Mouse (Mus musculus): ENCODE measurements at regions not wholly inside any gene's neighbourhood (a gene's known extent, or its start where the extent isn't known, plus 50 kb on each side); places are given as distances from the start of the nearest gene placed in this dataset.
A peak's percentile ranks its signal among the peaks of the same experiment; 100 is the strongest.

GRCm38 (mm10) chr1:35978116-35978515 is 90.1 kb upstream of the Hs6st1 start:
- Histone ChIP-seq H3K9ac (no peak overlapping the region), H3K4me1 (replicated peaks) (peaks cover 17% of the 10 kb centered on the region), H3K36me3 (no peaks in the 10 kb centered on the region), H3K4me2 (no peak overlapping the region), H3K27me3 (no peaks in the 10 kb centered on the region), H3K4me3 (no peak overlapping the region), H3K27ac (no peak overlapping the region), H3K9me3 (replicated peaks) (no peaks in the 10 kb centered on the region)
- no peak for ATAC-seq (replicated peaks; ENCODE audit: insufficient number of reproducible peaks, insufficient read depth, low FRiP score, low read depth)
- 85% methylated on average over 1 of the region's 1 CpGs for WGBS

DNA sequence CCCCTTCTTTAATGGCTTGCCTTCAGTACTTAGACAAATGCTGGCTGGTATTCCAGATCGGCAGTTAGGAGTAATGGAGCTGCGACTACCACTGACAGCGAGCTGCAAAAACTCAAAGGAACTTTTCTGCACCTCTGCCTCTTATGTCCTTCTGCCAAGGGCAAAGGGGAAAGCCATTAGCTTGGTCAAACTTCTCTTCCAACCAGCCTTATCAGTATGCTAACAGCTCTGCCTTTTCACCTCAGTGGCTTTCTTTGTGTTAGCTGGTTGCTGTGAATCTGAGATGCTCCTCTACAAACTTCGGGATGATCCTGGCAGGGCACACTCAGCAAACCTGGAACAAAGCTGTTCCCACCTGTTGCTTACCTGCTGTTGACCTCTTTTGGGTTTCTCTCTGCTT is 89.4 kb upstream of the Hs6st1 start:
- Histone ChIP-seq H3K4me1 (replicated peaks) (peaks cover 17% of the 10 kb centered on the region), H3K4me2 (no peak overlapping the region), H3K4me3 (no peak overlapping the region), H3K9ac (no peak overlapping the region), H3K36me3 (no peaks in the 10 kb centered on the region), H3K27me3 (no peaks in the 10 kb centered on the region), H3K9me3 (replicated peaks) (no peaks in the 10 kb centered on the region), H3K27ac (peak overlapping the region; percentile 28)
- 32% methylated on average over 4 of the region's 4 CpGs for WGBS
- no peak; the same call in 1 of the 2 replicates for ATAC-seq (replicated peaks; ENCODE audit: insufficient number of reproducible peaks, insufficient read depth, low FRiP score, low read depth)

GRCm38 (mm10) chr1:35981226-35981625 is 87.0 kb upstream of the Hs6st1 start:
- H3K9ac ChIP-seq = no peak overlapping the region
- H3K36me3 ChIP-seq = no peaks in the 10 kb centered on the region
- peaks cover 6% of the 10 kb centered on the region; the same call in 1 of the 2 replicates for H3K4me1 ChIP-seq (replicated peaks)
- no peaks in the 10 kb centered on the region for H3K27me3 ChIP-seq
- no peak overlapping the region for H3K4me2 ChIP-seq
- no peak overlapping the region for H3K27ac ChIP-seq
- no peak for ATAC-seq (replicated peaks; ENCODE audit: insufficient number of reproducible peaks, insufficient read depth, low FRiP score, low read depth)
- no peaks in the 10 kb centered on the region for H3K9me3 ChIP-seq (replicated peaks)
- WGBS = 89% methylated on average over 4 of the region's 4 CpGs
- H3K4me3 ChIP-seq = no peak overlapping the region

- 77% methylated on average over 3 of the region's 3 CpGs for WGBS
- H3K9me3 ChIP-seq (replicated peaks) = no peaks in the 10 kb centered on the region
- no peak for ATAC-seq (replicated peaks; ENCODE audit: insufficient number of reproducible peaks, insufficient read depth, low FRiP score, low read depth)
- H3K27ac ChIP-seq = no peak overlapping the region
- no peak overlapping the region for H3K4me3 ChIP-seq
- peaks cover 5% of the 10 kb centered on the region; the same call in 1 of the 2 replicates for H3K4me1 ChIP-seq (replicated peaks)
- no peaks in the 10 kb centered on the region for H3K27me3 ChIP-seq
- no peaks in the 10 kb centered on the region for H3K36me3 ChIP-seq
- H3K9ac ChIP-seq = no peak overlapping the region
- H3K4me2 ChIP-seq = no peak overlapping the region
Observed at GRCm38 (mm10) chr1:35983361-35983760, 84.8 kb upstream of the Hs6st1 start.

GRCm38 (mm10) chr1:35985318-35985717 is 82.9 kb upstream of the Hs6st1 start:
- H3K4me1 ChIP-seq (replicated peaks) = no peaks in the 10 kb centered on the region
- H3K4me2 ChIP-seq = no peak overlapping the region
- H3K27me3 ChIP-seq = no peaks in the 10 kb centered on the region
- H3K4me3 ChIP-seq = no peak overlapping the region
- no peak overlapping the region for H3K9ac ChIP-seq
- H3K36me3 ChIP-seq = no peaks in the 10 kb centered on the region
- WGBS = 85% methylated on average over 6 of the region's 6 CpGs
- H3K9me3 ChIP-seq (replicated peaks) = no peaks in the 10 kb centered on the region; the same call in 1 of the 2 replicates
- no peak for ATAC-seq (replicated peaks; ENCODE audit: insufficient number of reproducible peaks, insufficient read depth, low FRiP score, low read depth)
- no peak overlapping the region for H3K27ac ChIP-seq

DNA sequence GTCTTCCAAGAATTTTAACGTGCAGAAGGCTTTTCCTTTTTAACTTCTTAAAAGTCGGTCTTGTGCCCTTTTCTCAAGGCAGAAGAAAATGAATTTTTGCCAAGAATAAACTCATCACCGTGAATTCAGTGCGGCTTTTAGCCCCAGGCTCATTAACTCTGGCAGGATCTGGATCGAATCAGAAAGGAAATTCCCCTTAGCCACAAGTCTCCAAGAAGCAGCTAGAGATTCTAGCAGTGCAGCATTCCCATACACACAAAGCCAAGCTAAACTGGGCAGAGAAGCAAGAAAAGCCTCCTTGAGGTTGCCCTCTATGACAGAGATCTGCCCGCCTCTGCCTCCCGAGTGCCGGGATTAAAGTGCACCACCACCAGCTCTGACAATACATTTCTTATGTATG is 81.5 kb upstream of the Hs6st1 start:
- Histone ChIP-seq H3K4me1 (replicated peaks) (no peaks in the 10 kb centered on the region), H3K4me3 (no peak overlapping the region), H3K27ac (no peak overlapping the region), H3K4me2 (no peak overlapping the region), H3K27me3 (no peaks in the 10 kb centered on the region), H3K36me3 (no peaks in the 10 kb centered on the region), H3K9me3 (replicated peaks) (no peaks in the 10 kb centered on the region; the same call in 1 of the 2 replicates), H3K9ac (no peak overlapping the region)
- no peak for ATAC-seq (replicated peaks; ENCODE audit: insufficient number of reproducible peaks, insufficient read depth, low FRiP score, low read depth)
- 83% methylated on average over 8 of the region's 8 CpGs for WGBS

DNA sequence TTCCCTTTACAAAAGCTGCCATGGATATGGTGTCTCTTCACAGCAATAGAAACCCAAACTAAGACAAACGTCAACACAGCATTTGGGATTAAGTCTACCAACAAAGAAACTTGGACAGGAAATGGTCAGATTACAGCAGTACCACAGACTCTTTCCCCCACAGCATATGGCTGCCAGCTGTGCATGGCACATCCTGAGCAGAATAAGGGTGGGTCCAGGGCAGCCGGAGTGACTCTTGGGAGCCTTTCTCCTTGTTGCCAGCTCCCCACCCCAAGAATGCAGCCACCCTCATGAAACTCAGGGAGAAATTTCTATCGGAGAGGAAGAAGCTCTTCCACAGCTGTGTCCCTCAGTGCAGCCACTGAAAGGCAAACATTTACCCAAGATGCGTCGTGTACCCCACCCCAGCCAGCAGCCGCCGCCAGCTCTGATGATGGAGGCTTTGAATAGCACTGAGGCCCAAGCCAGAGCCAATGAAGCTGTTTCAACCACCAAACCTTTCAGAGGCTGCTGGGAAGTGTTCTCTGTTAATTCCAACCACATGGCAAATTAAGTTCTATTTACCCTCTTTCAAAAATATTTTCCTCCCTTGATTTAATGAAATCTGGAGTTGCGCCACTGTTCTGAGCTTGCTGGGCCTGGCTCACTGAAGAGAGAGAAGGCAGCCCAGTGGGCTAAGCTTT is 75.8 kb upstream of the Hs6st1 start:
- no peaks in the 10 kb centered on the region for H3K27me3 ChIP-seq
- H3K4me2 ChIP-seq = no peak overlapping the region
- H3K9me3 ChIP-seq (replicated peaks) = no peaks in the 10 kb centered on the region; the same call in 1 of the 2 replicates
- no peak overlapping the region for H3K27ac ChIP-seq
- 79% methylated on average over 8 of the region's 8 CpGs for WGBS
- H3K4me3 ChIP-seq = no peak overlapping the region
- H3K36me3 ChIP-seq = no peaks in the 10 kb centered on the region
- H3K9ac ChIP-seq = no peak overlapping the region
- ATAC-seq (replicated peaks; ENCODE audit: insufficient number of reproducible peaks, insufficient read depth, low FRiP score, low read depth) = no peak
- no peaks in the 10 kb centered on the region; the same call in 1 of the 2 replicates for H3K4me1 ChIP-seq (replicated peaks)

GRCm38 (mm10) chr1:35992937-35993336 is 75.3 kb upstream of the Hs6st1 start:
- H3K36me3 ChIP-seq = no peaks in the 10 kb centered on the region
- H3K27me3 ChIP-seq = no peaks in the 10 kb centered on the region
- H3K9me3 ChIP-seq (replicated peaks) = no peaks in the 10 kb centered on the region; the same call in 1 of the 2 replicates
- no peak for ATAC-seq (replicated peaks; ENCODE audit: insufficient number of reproducible peaks, insufficient read depth, low FRiP score, low read depth)
- 74% methylated on average over 3 of the region's 3 CpGs for WGBS
- H3K4me1 ChIP-seq (replicated peaks) = no peaks in the 10 kb centered on the region; the same call in 1 of the 2 replicates
- H3K9ac ChIP-seq = no peak overlapping the region
- H3K27ac ChIP-seq = no peak overlapping the region
- H3K4me2 ChIP-seq = no peak overlapping the region
- H3K4me3 ChIP-seq = no peak overlapping the region

DNA sequence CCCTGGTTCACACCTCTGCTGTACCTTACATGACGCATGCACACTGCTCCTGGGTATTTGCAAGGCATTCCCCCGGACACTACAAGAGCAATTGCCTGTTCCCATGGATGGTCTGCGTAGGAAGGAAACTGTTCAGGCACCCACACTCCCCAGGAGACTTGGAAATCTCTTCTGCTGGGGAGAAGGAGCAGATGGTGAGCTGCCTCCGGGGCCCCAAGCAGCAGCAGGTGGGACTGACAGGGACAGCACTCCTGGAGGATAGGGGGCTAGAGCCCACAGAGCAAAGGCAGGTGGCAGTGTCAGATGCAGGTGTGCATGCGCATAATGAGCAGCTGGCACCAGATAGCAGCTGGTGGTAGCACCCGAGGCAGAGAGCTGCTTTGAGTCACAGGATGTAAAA is 72.5 kb upstream of the Hs6st1 start:
- 74% methylated on average over 6 of the region's 6 CpGs for WGBS
- no peak overlapping the region for H3K9ac ChIP-seq
- no peak overlapping the region for H3K4me2 ChIP-seq
- no peaks in the 10 kb centered on the region for H3K27me3 ChIP-seq
- H3K36me3 ChIP-seq = no peaks in the 10 kb centered on the region
- H3K4me3 ChIP-seq = no peak overlapping the region
- no peak for ATAC-seq (replicated peaks; ENCODE audit: insufficient number of reproducible peaks, insufficient read depth, low FRiP score, low read depth)
- no peaks in the 10 kb centered on the region; the same call in 1 of the 2 replicates for H3K4me1 ChIP-seq (replicated peaks)
- H3K9me3 ChIP-seq (replicated peaks) = no peaks in the 10 kb centered on the region
- no peak overlapping the region for H3K27ac ChIP-seq

- no peaks in the 10 kb centered on the region for H3K9me3 ChIP-seq (replicated peaks)
- peaks cover 2% of the 10 kb centered on the region; the same call in 1 of the 2 replicates for H3K4me1 ChIP-seq (replicated peaks)
- H3K4me2 ChIP-seq = no peak overlapping the region
- no peaks in the 10 kb centered on the region for H3K27me3 ChIP-seq
- no peak overlapping the region for H3K27ac ChIP-seq
- WGBS = 90% methylated on average over 5 of the region's 5 CpGs
- no peak for ATAC-seq (replicated peaks; ENCODE audit: insufficient number of reproducible peaks, insufficient read depth, low FRiP score, low read depth)
- H3K9ac ChIP-seq = no peak overlapping the region
- H3K36me3 ChIP-seq = no peaks in the 10 kb centered on the region
- H3K4me3 ChIP-seq = no peak overlapping the region
Observed at GRCm38 (mm10) chr1:36001319-36001718, 66.9 kb upstream of the Hs6st1 start.

DNA sequence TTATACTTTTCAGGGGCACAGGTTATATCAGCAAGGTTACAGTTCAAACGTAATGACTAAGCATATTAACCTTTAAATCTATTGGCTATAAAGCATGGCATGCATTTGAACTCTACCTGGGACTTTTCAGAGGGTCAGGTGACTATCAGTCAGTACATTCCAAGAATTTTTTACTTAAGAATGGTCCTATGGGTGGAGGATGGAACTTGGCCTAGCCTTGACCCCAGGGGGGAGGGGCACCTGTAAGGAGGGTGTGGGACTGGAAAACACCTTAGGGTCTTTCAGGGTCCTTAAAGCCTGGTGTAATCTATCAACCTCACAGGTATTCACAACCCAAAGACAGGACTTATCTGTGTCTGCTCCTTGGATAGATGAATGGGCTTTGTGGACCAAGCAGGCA is 66.4 kb upstream of the Hs6st1 start:
- no peak overlapping the region for H3K4me3 ChIP-seq

GRCm38 (mm10) chr1:36003592-36003991 is 64.6 kb upstream of the Hs6st1 start:
- no peak; the same call in 1 of the 2 replicates for ATAC-seq (replicated peaks; ENCODE audit: insufficient number of reproducible peaks, insufficient read depth, low FRiP score, low read depth)
- H3K9ac ChIP-seq = no peak overlapping the region

More for the DNA sequence above, 66.4 kb upstream of the Hs6st1 start:
- Histone ChIP-seq H3K9me3 (replicated peaks) (no peaks in the 10 kb centered on the region), H3K36me3 (no peaks in the 10 kb centered on the region), H3K27ac (no peak overlapping the region), H3K4me1 (replicated peaks) (peaks cover 2% of the 10 kb centered on the region; the same call in 1 of the 2 replicates), H3K9ac (no peak overlapping the region), H3K27me3 (no peaks in the 10 kb centered on the region), H3K4me2 (no peak overlapping the region)
- ATAC-seq (replicated peaks; ENCODE audit: insufficient number of reproducible peaks, insufficient read depth, low FRiP score, low read depth) = no peak
- 91% methylated on average over 1 of the region's 1 CpGs for WGBS

More at GRCm38 (mm10) chr1:36003592-36003991, 64.6 kb upstream of the Hs6st1 start:
- H3K4me1 ChIP-seq (replicated peaks) = 0 out of 2 replicates have a peak, but pooled peaks cover 2% of the 10 kb centered on the region
- no peaks in the 10 kb centered on the region for H3K27me3 ChIP-seq
- H3K9me3 ChIP-seq (replicated peaks) = no peaks in the 10 kb centered on the region
- H3K27ac ChIP-seq = no peak overlapping the region
- 38% methylated on average over 9 of the region's 9 CpGs for WGBS
- no peak overlapping the region for H3K4me3 ChIP-seq
- H3K36me3 ChIP-seq = no peaks in the 10 kb centered on the region
- no peak overlapping the region for H3K4me2 ChIP-seq

Measured in heart, embryonic 15.5 days (tissue).